Mouse (Mus musculus) hindbrain, embryonic 15.5 days (tissue): ENCODE results near the gene Dock6. TPM values are rescaled to one million over a fixed set of nuclear protein-coding genes. Genes with fewer than 3 reads are reported as not detected.

Experiments used
- ATAC-seq: fragments of 200-750 bp; cut with Nextera tagmentation; 2 replicates; pipeline ENCODE4 v1.8.0; 2017; ENCODE audit warnings: low read depth, moderate number of reproducible peaks, moderate TSS enrichment; ENCODE audit not compliant: low FRiP score
- H3K27ac ChIP-seq: fragments of 300-500 bp; sonication (generic); replicated peaks from 2 replicates; pipeline ENCODE4 v1.5.1; 2015; ENCODE audit warnings: mild to moderate bottlenecking, inconsistent platforms
- H3K27me3 ChIP-seq: fragments of 300-500 bp; sonication (generic); 2 replicates; pipeline ENCODE4 v1.6.1; 2015; ENCODE audit warnings: control low read depth, inconsistent platforms
- H3K36me3 ChIP-seq: fragments of 300-500 bp; sonication (generic); 2 replicates; pipeline ENCODE4 v1.6.1; 2015; ENCODE audit warnings: control low read depth, inconsistent platforms
- H3K4me1 ChIP-seq: fragments of 300-500 bp; sonication (generic); replicated peaks from 2 replicates; pipeline ENCODE4 v1.6.1; 2015; ENCODE audit warnings: control low read depth, inconsistent platforms
- H3K4me2 ChIP-seq: fragments of 300-500 bp; sonication (generic); 2 replicates; pipeline ENCODE4 v1.6.1; 2015; ENCODE audit warnings: moderate library complexity, mild to moderate bottlenecking, inconsistent platforms
- H3K4me3 ChIP-seq: fragments of 300-500 bp; sonication (generic); 2 replicates; pipeline ENCODE4 v1.5.1; 2015; ENCODE audit warnings: mild to moderate bottlenecking, inconsistent platforms
- H3K9ac ChIP-seq: fragments of 300-500 bp; sonication (generic); 2 replicates; pipeline ENCODE4 v1.6.1; 2015; ENCODE audit warnings: inconsistent platforms
- H3K9me3 ChIP-seq: fragments of 300-500 bp; sonication (generic); 2 replicates; pipeline ENCODE4 v1.6.1; 2016; ENCODE audit warnings: control low read depth, inconsistent platforms
- WGBS: fragments of 180-500 bp; shearing (Covaris S2); methylation state at CpG from one replicate; pipeline ENCODE4 v1.1.7; 2015; 5-methylcytosine and 5-hydroxymethylcytosine counted together
- microRNA-seq: library from miRNA; unstranded; fragments of <30 nt; microRNA quantifications from one replicate; pipeline ENCODE4, GENCODE M21; 2016
- polyA plus RNA-seq: library from polyadenylated mRNA; unstranded; fragments of >200 nt; fragmentation: Nextera tagmentation; extraction: Ambion mirVana; gene quantifications from 2 replicates; pipeline ENCODE4 v1.2.1, GENCODE M21; 2015

Dock6 gene
- polyA plus RNA-seq, 1 experiment from 2014 or later, result 16.4 TPM

DNA sequence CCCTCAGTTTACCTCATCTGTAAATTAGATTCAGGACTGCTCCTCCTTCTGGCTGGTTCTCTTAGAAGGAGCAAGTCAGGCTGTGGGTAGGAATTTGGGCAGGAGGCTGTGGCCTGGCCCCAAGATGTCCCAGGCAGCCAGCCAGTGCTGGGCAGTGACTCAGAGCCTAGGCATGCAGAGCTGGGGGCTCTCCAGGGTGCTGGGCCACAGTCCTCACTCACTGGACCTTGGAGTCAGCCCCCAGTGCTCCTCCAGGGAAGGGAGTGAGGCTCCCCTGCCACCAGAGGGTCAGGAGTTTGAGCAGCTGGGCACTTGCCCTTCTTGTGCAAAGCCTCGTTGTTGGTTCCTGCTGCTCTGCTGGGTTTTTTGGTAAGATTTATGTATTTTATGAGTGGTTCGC lies 98.4 kb downstream of the Dock6 start:
- H3K9ac ChIP-seq, result no peak overlapping the region
- H3K27me3 ChIP-seq, result no peaks in the 10 kb centered on the region
- H3K36me3 ChIP-seq, result peaks cover 6% of the 10 kb centered on the region
- H3K27ac ChIP-seq, result no peak overlapping the region
- no peaks in the 10 kb centered on the region for H3K9me3 ChIP-seq
- ATAC-seq, result no peak
- no peak overlapping the region for H3K4me3 ChIP-seq
- H3K4me2 ChIP-seq, result no peak overlapping the region
- 81% methylated on average over 2 of the region's 2 CpGs for WGBS
- 0 out of 2 replicates have a peak, but pooled peaks cover 1% of the 10 kb centered on the region for H3K4me1 ChIP-seq

GRCm38 (mm10) chr9:21752252-21752792 lies 100.1 kb downstream of the Dock6 start:
- no peak for ATAC-seq
- Histone ChIP-seq H3K4me1 (no peaks in the 10 kb centered on the region), H3K36me3 (peaks cover 15% of the 10 kb centered on the region), H3K4me3 (no peak overlapping the region), H3K27me3 (no peaks in the 10 kb centered on the region), H3K4me2 (no peak overlapping the region), H3K27ac (no peak overlapping the region), H3K9me3 (no peaks in the 10 kb centered on the region), H3K9ac (no peak overlapping the region)
- WGBS, result 63% methylated on average over 10 of the region's 10 CpGs

GRCm38 (mm10) chr9:21751347-21751746 lies 101.1 kb downstream of the Dock6 start:
- peaks cover 25% of the 10 kb centered on the region for H3K36me3 ChIP-seq
- no peak overlapping the region for H3K9ac ChIP-seq
- no peak overlapping the region for H3K4me3 ChIP-seq
- no peaks in the 10 kb centered on the region for H3K9me3 ChIP-seq
- no peak for ATAC-seq
- 68% methylated on average over 6 of the region's 6 CpGs for WGBS
- H3K4me2 ChIP-seq, result no peak overlapping the region
- no peak overlapping the region for H3K27ac ChIP-seq
- H3K27me3 ChIP-seq, result no peaks in the 10 kb centered on the region
- no peaks in the 10 kb centered on the region for H3K4me1 ChIP-seq

- no peak for ATAC-seq
- Histone ChIP-seq H3K27ac (no peak overlapping the region), H3K4me2 (no peak overlapping the region), H3K4me3 (no peak overlapping the region), H3K27me3 (no peaks in the 10 kb centered on the region), H3K36me3 (peaks cover 34% of the 10 kb centered on the region), H3K9me3 (no peaks in the 10 kb centered on the region), H3K4me1 (no peaks in the 10 kb centered on the region), H3K9ac (no peak overlapping the region)
- WGBS, result 68% methylated on average over 3 of the region's 3 CpGs
Observed at GRCm38 (mm10) chr9:21750370-21750769, 102.1 kb downstream of the Dock6 start.

Small RNA genes lying within 50 kb of the gene (microRNA-seq; reads per million reads assigned to microRNA genes)
- 2.4 reads per million, percentile 6 among the genes with 10 or more reads in this experiment for gene Mir7083

Other genes with a start within 250 kb of the Dock6 start
- 126 and 139 TPM in 2 replicates for gene Smarca4, start 236.5 kb downstream of the Dock6 start, polyA plus RNA-seq
- 15.6 and 18.3 TPM in 2 replicates for gene Ldlr, start 129.2 kb downstream of the Dock6 start, polyA plus RNA-seq
- gene Spc24, start 92.3 kb downstream of the Dock6 start, polyA plus RNA-seq, result 26.4 and 27.2 TPM in 2 replicates
- gene Kank2, start 53.9 kb downstream of the Dock6 start, polyA plus RNA-seq, result 5.2 and 5.8 TPM in 2 replicates
- 0.88 TPM in 2 replicates for gene Angptl8, start 17.1 kb downstream of the Dock6 start, polyA plus RNA-seq
- gene Rab3d, start 65.6 kb upstream of the Dock6 start, polyA plus RNA-seq, result 21.1 and 23.0 TPM in 2 replicates
- gene Ccdc159, start 74.8 kb upstream of the Dock6 start, polyA plus RNA-seq, result 8.5 and 11.7 TPM in 2 replicates
- gene Tmem205, start 74.9 kb upstream of the Dock6 start, polyA plus RNA-seq, result 51.7 and 53.8 TPM in 2 replicates
- 95.5 and 119 TPM in 2 replicates for gene Plppr2, start 84.4 kb upstream of the Dock6 start, polyA plus RNA-seq
- gene Swsap1, start 103.1 kb upstream of the Dock6 start, polyA plus RNA-seq, result 9.1 and 9.3 TPM in 2 replicates
- gene Epor, start 110.9 kb upstream of the Dock6 start, polyA plus RNA-seq, result 1.3 and 1.9 TPM in 2 replicates
- gene Rgl3, start 136.8 kb upstream of the Dock6 start, polyA plus RNA-seq, result 1.2 and 2.2 TPM in 2 replicates
- gene Ccdc151, start 150.0 kb upstream of the Dock6 start, polyA plus RNA-seq, result 4.9 and 5.1 TPM in 2 replicates
- gene Prkcsh, start 150.2 kb upstream of the Dock6 start, polyA plus RNA-seq, result 94.9 and 100 TPM in 2 replicates
- 97.4 and 104 TPM in 2 replicates for gene Elavl3, start 199.4 kb upstream of the Dock6 start, polyA plus RNA-seq
- gene Gm49318, start 218.6 kb upstream of the Dock6 start, polyA plus RNA-seq, result not detected in 2 replicates
- gene Zfp653, start 218.7 kb upstream of the Dock6 start, polyA plus RNA-seq, result 17.3 and 19.6 TPM in 2 replicates
- gene Ecsit, start 232.8 kb upstream of the Dock6 start, polyA plus RNA-seq, result 56.0 and 63.5 TPM in 2 replicates
- gene Cnn1, start 246.6 kb upstream of the Dock6 start, polyA plus RNA-seq, result 1.6 and 2.3 TPM in 2 replicates